Mouse (Mus musculus) liver, adult 2 months (tissue): ENCODE data around the gene Tmem267.
"Not testable (repeated sequence)": the region's sequence is repeated elsewhere in the genome, so short reads cannot be mapped to it uniquely, and the experiment has no call there.

ENCODE experiments used
- CTCF ChIP-seq: fragments of 200-500 bp; IDR thresholded peaks from 2 replicates; pipeline ENCODE4 v1.5.1; 2011; ENCODE audit warnings: low read depth, low read length, control low read depth
- POLR2A ChIP-seq: fragments of 200-500 bp; IDR thresholded peaks from 2 replicates; pipeline ENCODE4 v1.6.1; 2011; ENCODE audit warnings: low read length, control low read depth; ENCODE audit not compliant: insufficient read depth; ENCODE audit errors: extremely low read depth

DNA sequence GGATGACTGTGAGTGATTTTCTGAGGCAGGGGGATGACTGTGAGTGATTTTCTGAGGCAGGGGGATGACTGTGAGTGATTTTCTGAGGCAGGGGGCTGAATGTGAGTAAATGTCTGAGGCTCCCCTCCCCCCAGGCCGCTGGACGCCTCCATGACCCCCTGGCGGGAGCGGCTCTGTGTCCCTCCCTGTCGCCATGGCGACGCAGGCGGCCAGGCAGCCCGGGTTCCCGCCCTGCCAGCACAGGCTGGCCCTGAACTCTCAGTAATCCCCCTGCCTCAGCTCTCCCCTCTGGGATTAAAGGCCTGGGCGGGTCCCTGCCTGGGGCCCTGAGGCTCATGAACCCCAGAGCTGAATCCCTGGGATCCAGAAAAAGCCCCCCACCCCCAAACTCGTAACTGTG is 111.2 kb downstream of the Tmem267 start:
- not testable (repeated sequence) for TF ChIP-seq POLR2A, CTCF
